Mouse (Mus musculus) olfactory bulb, adult 2 months (tissue): ENCODE measurements at regions not wholly inside any gene's neighbourhood (a gene's known extent, or its start where the extent isn't known, plus 50 kb on each side); places are given as distances from the start of the nearest gene placed in this dataset.
A peak's percentile ranks its signal among the peaks of the same experiment; 100 is the strongest.

Experiments
- H3K27ac ChIP-seq: fragments of 200-500 bp; 2 replicates; pipeline ENCODE4 v1.5.1; 2012; ENCODE audit warnings: low read depth, low read length; ENCODE audit not compliant: insufficient read depth
- H3K4me1 ChIP-seq: fragments of 200-500 bp; 2 replicates; pipeline ENCODE4 v1.6.1; 2012; ENCODE audit warnings: low read length; ENCODE audit not compliant: control insufficient read depth, insufficient read depth
- H3K4me3 ChIP-seq: fragments of 200-500 bp; 2 replicates; pipeline ENCODE4 v1.5.1; 2012; ENCODE audit warnings: mild to moderate bottlenecking, low read depth, low read length, moderate library complexity; ENCODE audit not compliant: insufficient read depth
- CTCF ChIP-seq: fragments of 200-500 bp; IDR thresholded peaks from 2 replicates; pipeline ENCODE4 v1.5.1; 2012; ENCODE audit warnings: low read depth, mild to moderate bottlenecking, low read length, moderate library complexity; ENCODE audit not compliant: insufficient read depth
- POLR2A ChIP-seq: fragments of 200-500 bp; IDR thresholded peaks from 2 replicates; pipeline ENCODE4 v1.6.1; 2012; ENCODE audit warnings: mild to moderate bottlenecking, low read depth, low read length, moderate library complexity; ENCODE audit not compliant: insufficient read depth
- WGBS: fragments of 180-500 bp; shearing (Covaris S2); methylation state at CpG from one replicate; pipeline ENCODE4 v1.1.7; 2018; 5-methylcytosine and 5-hydroxymethylcytosine counted together

DNA sequence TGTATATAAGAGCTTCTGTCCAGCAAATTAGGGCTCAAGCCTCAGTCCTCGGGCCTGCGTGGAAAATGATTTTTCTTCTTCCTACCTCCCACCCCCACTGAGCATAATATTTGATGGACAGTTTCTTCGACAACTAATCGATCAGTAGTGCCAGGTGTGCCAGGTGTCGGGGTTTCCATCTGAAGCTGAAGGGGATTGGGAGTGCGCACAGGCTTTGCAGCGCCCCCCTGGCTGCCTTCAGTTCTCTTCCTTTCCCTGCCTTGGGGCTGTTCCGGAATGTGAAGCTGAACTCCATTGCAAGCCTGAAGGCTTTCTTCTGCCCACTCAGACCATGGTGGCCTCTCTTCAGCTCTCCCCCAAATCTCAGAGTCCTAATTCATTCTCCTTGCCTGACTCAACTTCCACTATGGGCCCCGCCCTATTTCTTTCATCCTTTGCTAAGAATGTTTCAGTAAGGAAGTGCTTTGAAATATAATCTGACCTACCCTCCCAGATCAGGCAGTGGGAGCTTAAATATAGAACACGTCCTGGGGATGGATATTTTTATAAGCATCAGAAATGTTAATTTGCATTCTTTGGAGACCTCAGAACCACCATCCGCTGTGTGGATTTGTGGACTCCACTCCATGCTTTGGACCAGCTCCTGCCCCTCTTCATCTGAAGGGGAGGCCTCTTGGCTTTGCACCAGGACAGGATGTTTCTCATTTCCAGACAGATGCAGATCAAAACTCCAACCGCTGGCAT lies 75.5 kb upstream of the Sh3bp4 start:
- TF ChIP-seq CTCF, result no peak
- TF ChIP-seq POLR2A, result no peak
- Histone ChIP-seq H3K4me3 (no peak overlapping the region), H3K4me1 (peaks cover 12% of the 10 kb centered on the region), H3K27ac (no peak overlapping the region)
- 78% methylated on average over 12 of the region's 12 CpGs for WGBS

DNA sequence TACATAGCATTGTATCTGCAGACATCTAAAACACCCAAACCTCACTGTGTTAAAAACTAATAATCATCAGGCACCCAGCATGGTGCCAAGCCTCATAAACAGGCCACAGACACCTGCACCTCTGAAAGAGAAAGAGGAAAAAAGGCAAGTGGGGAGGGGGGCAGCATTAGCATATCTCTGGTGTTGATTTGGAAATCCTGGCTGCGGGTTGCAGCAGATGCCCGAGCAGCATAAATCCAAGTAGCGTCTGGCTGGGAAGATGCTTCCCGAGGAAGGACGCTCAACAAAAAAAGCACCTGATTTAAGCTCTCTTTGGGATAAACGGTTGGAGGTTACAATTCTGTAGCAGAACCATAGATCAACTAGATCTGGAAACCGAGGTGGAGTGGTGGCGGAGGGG lies 74.3 kb upstream of the Sh3bp4 start:
- TF ChIP-seq POLR2A (no peak), CTCF (no peak)
- whole genome bisulfite sequencing, result 26% methylated on average over 8 of the region's 8 CpGs
- Histone ChIP-seq H3K27ac (0 out of 2 replicates have a peak overlapping the region, but pooled peaks have one; percentile 12), H3K4me3 (no peak overlapping the region), H3K4me1 (peaks cover 12% of the 10 kb centered on the region)

DNA sequence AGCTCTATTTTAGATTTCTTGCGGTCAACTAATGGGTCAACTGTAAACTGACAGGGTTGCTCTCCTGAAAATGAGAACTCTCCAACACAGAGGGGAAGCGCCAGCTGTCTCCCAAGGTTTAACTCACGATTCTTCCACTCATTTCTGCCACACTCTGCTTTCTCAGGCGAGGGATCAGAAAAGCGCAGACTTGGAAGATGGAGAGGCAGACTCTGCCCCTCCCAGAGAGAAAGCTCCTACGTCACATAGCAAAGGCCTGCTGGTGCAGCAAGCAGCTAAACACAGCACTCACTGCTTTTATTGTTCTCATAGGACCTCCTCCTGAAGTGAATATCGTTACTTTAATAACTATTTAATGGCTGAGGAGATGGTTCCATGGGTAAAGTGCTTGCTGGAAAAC lies 73.6 kb upstream of the Sh3bp4 start:
- Histone ChIP-seq H3K27ac (0 out of 2 replicates have a peak overlapping the region, but pooled peaks have one; percentile 0), H3K4me3 (no peak overlapping the region), H3K4me1 (peaks cover 12% of the 10 kb centered on the region)
- 57% methylated on average over 7 of the region's 7 CpGs for WGBS
- TF ChIP-seq POLR2A (no peak), CTCF (no peak)

DNA sequence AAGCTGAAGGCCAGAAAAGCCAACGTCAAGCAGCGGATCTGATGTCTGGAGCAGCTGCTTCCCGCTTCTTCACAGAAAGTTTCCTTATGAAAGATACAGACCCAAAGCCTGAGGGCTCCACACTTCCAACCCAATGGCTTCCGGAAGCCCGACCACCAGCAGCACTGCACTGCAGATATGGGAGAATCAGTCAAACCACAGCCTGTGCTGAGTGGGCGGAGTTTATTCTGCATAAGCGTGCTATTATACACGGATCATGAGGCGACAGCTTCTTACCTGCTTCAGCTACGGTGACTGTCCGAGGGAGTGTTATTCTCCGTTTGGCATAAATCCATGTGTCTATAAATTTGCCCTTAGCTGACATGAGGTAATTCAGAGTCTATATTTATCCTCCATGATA lies 72.4 kb upstream of the Sh3bp4 start:
- no peak for TF ChIP-seq POLR2A
- TF ChIP-seq CTCF, result no peak
- peaks cover 12% of the 10 kb centered on the region for H3K4me1 ChIP-seq
- WGBS, result 69% methylated on average over 12 of the region's 12 CpGs
- H3K4me3 ChIP-seq, result no peak overlapping the region
- no peak overlapping the region for H3K27ac ChIP-seq

DNA sequence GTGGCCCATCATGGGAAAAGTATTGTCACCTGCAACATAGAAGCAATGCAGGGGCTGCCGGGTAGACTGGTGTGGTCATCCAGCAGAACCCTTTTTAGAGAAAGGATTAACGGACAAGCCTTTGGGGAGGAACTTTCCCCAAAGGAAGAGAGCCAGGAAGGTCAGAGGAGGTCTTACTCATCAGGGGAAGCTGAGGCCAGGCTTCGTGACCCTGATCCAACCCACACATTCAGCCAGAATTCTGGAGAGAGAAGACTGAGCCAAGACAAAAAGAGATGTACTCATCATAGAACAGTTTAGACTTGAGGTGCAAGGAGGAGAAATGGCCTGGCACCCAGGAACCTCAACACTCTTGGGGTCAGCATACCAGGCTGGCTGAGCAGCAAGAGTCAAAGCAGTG lies 67.9 kb upstream of the Sh3bp4 start:
- H3K4me1 ChIP-seq, result peaks cover 3% of the 10 kb centered on the region; the same call in 1 of the 2 replicates

DNA sequence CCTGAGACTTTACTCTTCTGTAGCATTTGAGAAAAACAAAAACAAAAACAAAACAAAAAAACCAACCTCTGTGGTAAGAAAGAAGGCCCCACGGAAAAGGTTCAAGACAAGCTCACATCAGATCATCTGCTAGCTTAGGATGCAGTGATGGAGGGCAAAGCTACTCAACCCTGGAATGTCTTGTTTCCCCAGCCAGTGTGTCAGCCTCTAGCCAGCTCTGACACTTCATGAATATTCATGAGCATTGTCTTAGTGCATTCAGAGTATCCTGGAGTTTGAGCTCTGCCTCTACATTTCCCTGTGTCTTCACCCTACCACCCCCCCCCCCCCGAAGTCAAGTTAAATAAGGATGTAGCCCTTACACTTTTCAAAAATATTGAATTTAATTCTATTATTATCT lies 66.5 kb upstream of the Sh3bp4 start:
- Histone ChIP-seq H3K4me3 (no peak overlapping the region), H3K27ac (no peak overlapping the region), H3K4me1 (no peaks in the 10 kb centered on the region)
- no peak for TF ChIP-seq POLR2A
- WGBS, result 71% methylated on average over 2 of the region's 2 CpGs

More for the DNA sequence above, 67.9 kb upstream of the Sh3bp4 start:
- no peak overlapping the region for H3K4me3 ChIP-seq
- WGBS, result 94% methylated on average over 3 of the region's 3 CpGs
- TF ChIP-seq POLR2A (no peak), CTCF (no peak)
- H3K27ac ChIP-seq, result no peak overlapping the region

DNA sequence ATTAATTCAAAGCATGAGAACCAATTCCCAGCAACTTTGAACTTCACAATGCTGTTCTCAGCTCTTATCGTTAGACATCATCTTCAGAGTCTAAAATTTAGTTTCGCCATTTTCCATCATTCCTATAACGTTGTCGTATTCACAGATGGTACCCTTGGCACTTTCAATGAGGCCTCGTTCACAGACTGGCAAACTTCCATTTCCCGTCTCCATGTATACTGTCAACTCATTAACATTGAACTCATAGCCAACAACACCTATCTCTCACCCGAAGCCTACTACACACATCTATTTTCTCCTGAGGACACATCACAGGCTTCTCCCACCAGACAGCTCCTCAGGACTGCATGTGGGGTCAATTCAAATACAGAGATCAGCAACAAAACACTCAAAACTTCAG lies 62.7 kb upstream of the Sh3bp4 start:
- 88% methylated on average over 7 of the region's 7 CpGs for WGBS
- H3K4me3 ChIP-seq, result no peak overlapping the region
- TF ChIP-seq CTCF, result no peak
- no peak for TF ChIP-seq POLR2A
- H3K27ac ChIP-seq, result no peak overlapping the region
- peaks cover 2% of the 10 kb centered on the region; the same call in 1 of the 2 replicates for H3K4me1 ChIP-seq

DNA sequence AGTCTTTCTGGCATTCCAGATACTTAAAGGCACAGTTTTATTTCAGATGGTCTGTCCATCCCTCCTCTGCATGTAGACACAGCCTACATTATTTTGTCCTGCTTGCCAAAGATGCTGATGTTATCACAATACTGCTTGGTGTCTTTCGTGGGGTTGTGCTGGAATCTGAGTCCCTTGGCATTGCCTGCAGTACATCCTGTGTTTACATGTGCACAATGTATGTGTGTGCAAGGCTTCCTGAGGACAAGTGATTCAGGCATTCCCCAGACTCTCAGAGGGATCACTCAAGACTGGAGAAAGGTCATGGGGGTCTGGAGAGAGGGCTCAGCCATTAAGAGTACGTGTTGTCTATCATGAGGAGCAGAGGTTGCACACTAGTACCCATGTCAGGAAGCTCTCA lies 60.0 kb upstream of the Sh3bp4 start:
- Histone ChIP-seq H3K27ac (no peak overlapping the region), H3K4me1 (peaks cover 5% of the 10 kb centered on the region; the same call in 1 of the 2 replicates), H3K4me3 (no peak overlapping the region)
- 97% methylated on average over 2 of the region's 2 CpGs for WGBS
- no peak for TF ChIP-seq CTCF

DNA sequence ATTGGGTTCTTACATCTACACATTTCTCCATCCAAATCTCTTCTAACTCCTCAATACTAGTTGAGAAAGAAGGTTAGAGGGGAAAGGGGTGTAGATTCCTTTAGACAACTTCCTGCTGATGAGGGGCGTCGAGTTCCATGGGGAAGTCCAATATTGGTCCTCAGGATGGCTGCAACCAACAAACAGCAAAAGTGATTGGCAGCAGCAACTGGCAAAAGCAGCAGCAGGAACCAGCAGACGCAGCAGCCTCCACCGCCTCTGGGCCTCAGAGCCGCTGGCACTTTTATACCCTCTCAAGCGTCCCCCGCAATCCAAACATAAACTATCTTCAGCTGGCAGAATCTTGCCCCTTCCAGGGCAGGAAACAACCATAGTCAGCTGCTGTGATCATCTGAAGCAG lies 58.8 kb upstream of the Sh3bp4 start:
- Histone ChIP-seq H3K4me1 (peaks cover 5% of the 10 kb centered on the region; the same call in 1 of the 2 replicates), H3K4me3 (no peak overlapping the region), H3K27ac (no peak overlapping the region)
- TF ChIP-seq CTCF (no peak), POLR2A (no peak)
- 89% methylated on average over 7 of the region's 7 CpGs for WGBS

DNA sequence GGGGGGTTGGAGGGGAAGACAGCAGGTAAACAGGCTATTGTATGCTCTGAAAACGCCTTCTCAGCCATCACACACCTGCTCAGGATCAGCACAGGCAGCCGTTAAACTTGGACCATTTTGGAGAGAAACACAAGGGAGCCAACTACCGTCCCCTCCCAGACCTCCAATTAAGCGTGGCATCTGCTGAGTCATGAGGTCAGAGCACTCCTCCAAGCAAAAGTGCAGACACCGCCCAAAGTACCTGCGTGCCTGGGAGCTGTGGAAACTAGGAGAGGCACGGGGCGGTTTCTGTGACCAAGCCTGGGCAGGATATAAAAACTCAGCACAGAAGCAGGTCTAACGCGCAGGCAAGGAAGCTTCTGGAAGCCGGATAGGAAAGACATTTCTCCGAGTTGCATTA lies 54.8 kb upstream of the Sh3bp4 start:
- Histone ChIP-seq H3K4me1 (peaks cover 5% of the 10 kb centered on the region; the same call in 1 of the 2 replicates), H3K4me3 (no peak overlapping the region), H3K27ac (no peak overlapping the region)
- TF ChIP-seq CTCF, result no peak
- no peak for TF ChIP-seq POLR2A
- 61% methylated on average over 12 of the region's 12 CpGs for WGBS
